Mouse (Mus musculus): Measurements from ENCODE around the gene Mlec.

GRCm38 (mm10) chr5:115155156-115155631 lies 2.8 kb downstream of the Mlec start:
- TF ChIP-seq CTCF (IDR thresholded peaks at IDR 0.05; ENCODE audit: control insufficient read depth, insufficient read depth, insufficient read length) (no peak), USF1 (IDR thresholded peaks at IDR 0.05; ENCODE audit: low read depth) (no peak), MAX (IDR thresholded peaks at IDR 0.05) (no peak), MYOD1 (IDR thresholded peaks at IDR 0.05; ENCODE audit: control insufficient read depth, insufficient read length, low read depth) (no peak), MYOG (IDR thresholded peaks at IDR 0.05; ENCODE audit: control insufficient read depth, extremely low read depth, insufficient read length) (no peak)

All from C2C12 (cell line).